Mouse (Mus musculus) liver, postnatal 0 days (tissue): Measurements from ENCODE around the gene Gpc6. TPM values are rescaled to one million over a fixed set of nuclear protein-coding genes. Genes with fewer than 3 reads are reported as not detected.

Experiments used
- ATAC-seq: fragments of 200-750 bp; cut with Nextera tagmentation; 2 replicates; pipeline ENCODE4 v1.8.0; 2017; ENCODE audit warnings: mild to moderate bottlenecking, moderate library complexity
- DNase-seq: peaks from one replicate; pipeline ENCODE4 v3.0.0-alpha.2; 2016
- H3K27ac ChIP-seq: fragments of 300-500 bp; sonication (generic); 2 replicates; pipeline ENCODE4 v1.5.1; 2014; ENCODE audit warnings: antibody characterized with exemption, moderate library complexity, mild to moderate bottlenecking, low read depth
- H3K27me3 ChIP-seq: fragments of 300-500 bp; sonication (generic); 2 replicates; pipeline ENCODE4 v1.6.1; 2014; ENCODE audit warnings: low read length, control low read depth, mixed read lengths; ENCODE audit not compliant: insufficient read depth
- H3K36me3 ChIP-seq: fragments of 300-500 bp; sonication (generic); replicated peaks from 2 replicates; pipeline ENCODE4 v1.6.1; 2014; ENCODE audit warnings: mild to moderate bottlenecking, control low read depth, low read length, moderate library complexity, mixed read lengths; ENCODE audit not compliant: insufficient read depth
- H3K4me1 ChIP-seq: fragments of 300-500 bp; sonication (generic); 2 replicates; pipeline ENCODE4 v1.6.1; 2014; ENCODE audit warnings: antibody characterized with exemption, mild to moderate bottlenecking, control low read depth; ENCODE audit not compliant: insufficient read depth
- H3K4me2 ChIP-seq: fragments of 300-500 bp; sonication (generic); 2 replicates; pipeline ENCODE4 v1.6.1; 2014; ENCODE audit warnings: low read depth, mild to moderate bottlenecking, low read length, moderate library complexity, mixed read lengths
- H3K4me3 ChIP-seq: fragments of 300-500 bp; sonication (generic); 2 replicates; pipeline ENCODE4 v1.5.1; 2014; ENCODE audit warnings: low read depth, low read length
- H3K9ac ChIP-seq: fragments of 300-500 bp; sonication (generic); replicated peaks from 2 replicates; pipeline ENCODE4 v1.6.1; 2014; ENCODE audit warnings: mild to moderate bottlenecking, moderate library complexity
- H3K9me3 ChIP-seq: fragments of 300-500 bp; sonication (generic); 2 replicates; pipeline ENCODE4 v1.6.1; 2016; ENCODE audit warnings: mild to moderate bottlenecking, control low read depth, low read length, mixed read lengths
- CTCF ChIP-seq: sonication (generic); IDR thresholded peaks from 2 replicates; pipeline ENCODE4 v1.5.1; 2016; ENCODE audit warnings: antibody characterized with exemption, low read depth
- EP300 ChIP-seq: IDR thresholded peaks from 2 replicates; pipeline ENCODE4 v1.6.1; 2016; ENCODE audit warnings: antibody characterized with exemption, low read depth, mild to moderate bottlenecking
- WGBS: fragments of 180-500 bp; shearing (Covaris S2); extraction: QIAGEN DNeasy Blood & Tissue Kit; methylation state at CpG from one replicate; pipeline ENCODE4 v1.1.7; 2014; ENCODE audit not compliant: insufficient replicate concordance; 5-methylcytosine and 5-hydroxymethylcytosine counted together
- polyA plus RNA-seq: library from polyadenylated mRNA; unstranded; fragments of >200 nt; fragmentation: Nextera tagmentation; extraction: Ambion mirVana; gene quantifications from 2 replicates; pipeline ENCODE4 v1.2.1, GENCODE M21; 2015

Gene Gpc6
- polyA plus RNA-seq, 1 experiment from 2014 or later, result 4.8 TPM

DNA sequence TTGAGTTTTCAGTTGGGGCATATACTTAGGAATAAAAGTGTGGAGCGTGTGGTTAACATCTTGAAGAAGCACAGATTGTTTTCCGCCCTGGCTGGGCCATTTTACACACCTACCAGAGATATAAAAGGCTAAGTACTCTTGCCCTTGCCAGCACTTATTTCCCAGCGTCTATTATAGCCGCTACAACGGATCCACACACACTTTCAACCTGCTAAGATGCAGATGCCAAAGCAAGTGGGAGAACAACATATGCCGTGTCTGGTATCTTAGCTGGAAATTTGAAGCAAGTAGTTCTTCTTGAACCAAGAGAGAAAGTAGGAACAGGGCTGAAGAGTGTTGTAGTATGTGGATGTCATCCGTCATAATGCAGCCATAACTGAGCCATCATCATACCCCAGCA, 843.6 kb downstream of the Gpc6 start:
- WGBS, result 86% methylated on average over 7 of the region's 7 CpGs
- ATAC-seq (no peak), DNase-seq (no peak)
- Histone ChIP-seq H3K9ac (no peak overlapping the region), H3K4me1 (no peaks in the 10 kb centered on the region), H3K27me3 (no peaks in the 10 kb centered on the region), H3K36me3 (no peaks in the 10 kb centered on the region), H3K4me2 (no peak overlapping the region), H3K27ac (no peak overlapping the region), H3K9me3 (no peaks in the 10 kb centered on the region), H3K4me3 (no peak overlapping the region)
- TF ChIP-seq CTCF (no peak), EP300 (no peak)

- Histone ChIP-seq H3K4me3 (no peak overlapping the region), H3K27ac (no peak overlapping the region), H3K4me1 (no peaks in the 10 kb centered on the region), H3K36me3 (no peaks in the 10 kb centered on the region), H3K9ac (no peak overlapping the region), H3K9me3 (no peaks in the 10 kb centered on the region), H3K27me3 (no peaks in the 10 kb centered on the region), H3K4me2 (no peak overlapping the region)
- DNase-seq (no peak), ATAC-seq (no peak)
- WGBS, result 73% methylated on average over 2 of the region's 2 CpGs
- TF ChIP-seq EP300, result no peak
- no peak for TF ChIP-seq CTCF
These were observed 848.3 kb downstream of the Gpc6 start for GRCm38 (mm10) chr14:117773373-117773772.

- no peaks in the 10 kb centered on the region for H3K36me3 ChIP-seq
- no peak overlapping the region for H3K4me3 ChIP-seq
- 87% methylated on average over 13 of the region's 13 CpGs for WGBS
- H3K9me3 ChIP-seq, result no peaks in the 10 kb centered on the region
- no peaks in the 10 kb centered on the region for H3K4me1 ChIP-seq
- no peak overlapping the region for H3K9ac ChIP-seq
- H3K27ac ChIP-seq, result no peak overlapping the region
- H3K4me2 ChIP-seq, result no peak overlapping the region
- no peak for ATAC-seq
- no peak for TF ChIP-seq CTCF
- TF ChIP-seq EP300, result no peak
- no peaks in the 10 kb centered on the region for H3K27me3 ChIP-seq
- DNase-seq, result no peak
These were observed 852.9 kb downstream of the Gpc6 start for GRCm38 (mm10) chr14:117777866-117778500.

DNA sequence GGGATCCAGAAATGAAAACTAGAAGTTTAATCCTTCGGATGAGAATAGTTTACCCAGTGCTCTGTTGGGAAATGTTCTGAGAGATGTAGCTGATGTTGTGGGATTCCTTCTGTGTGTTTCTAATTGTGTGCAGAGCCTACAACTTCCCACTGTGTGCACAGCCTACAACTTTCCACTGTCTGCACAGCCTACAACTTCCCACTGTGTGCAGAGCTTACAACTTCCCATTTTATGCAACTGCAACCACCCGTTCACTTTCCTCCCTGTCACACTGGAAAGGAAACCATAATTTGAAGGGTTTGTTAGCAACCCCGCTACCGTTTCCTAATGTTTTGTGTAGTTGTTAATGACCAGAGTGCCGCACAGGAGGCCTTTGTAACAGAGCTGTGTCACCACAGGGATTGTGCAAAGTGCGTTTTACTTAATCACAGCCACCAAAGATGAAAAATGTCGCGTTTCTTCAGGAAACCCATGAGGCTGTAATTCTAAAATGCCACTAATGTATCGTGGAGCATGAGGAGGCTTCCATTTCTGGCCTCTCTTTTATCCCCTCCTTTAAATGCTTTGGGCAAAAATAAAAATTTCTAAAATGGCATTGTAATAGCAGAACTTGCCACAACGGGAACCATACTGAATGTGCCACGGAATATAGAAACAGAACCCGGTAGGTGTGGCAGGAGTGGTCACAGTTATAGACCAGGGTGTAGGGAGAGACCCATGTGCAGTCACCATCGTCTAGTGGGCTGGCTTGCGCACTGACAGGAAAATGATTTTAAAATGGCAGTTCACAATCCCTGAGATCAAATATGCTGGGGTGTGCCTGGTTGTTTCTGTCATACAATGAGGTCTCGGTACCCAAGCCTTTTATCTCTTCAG, 853.7 kb downstream of the Gpc6 start:
- Histone ChIP-seq H3K4me2 (no peak overlapping the region; the same call in 1 of the 2 replicates), H3K36me3 (no peaks in the 10 kb centered on the region), H3K9ac (no peak overlapping the region), H3K9me3 (no peaks in the 10 kb centered on the region), H3K27me3 (no peaks in the 10 kb centered on the region), H3K4me1 (no peaks in the 10 kb centered on the region), H3K27ac (peak overlapping the region; percentile 44), H3K4me3 (no peak overlapping the region)
- peak; percentile 18 for DNase-seq
- 43% methylated on average over 15 of the region's 15 CpGs for WGBS
- TF ChIP-seq CTCF, result no peak
- TF ChIP-seq EP300, result no peak
- ATAC-seq, result peak; percentile 79

DNA sequence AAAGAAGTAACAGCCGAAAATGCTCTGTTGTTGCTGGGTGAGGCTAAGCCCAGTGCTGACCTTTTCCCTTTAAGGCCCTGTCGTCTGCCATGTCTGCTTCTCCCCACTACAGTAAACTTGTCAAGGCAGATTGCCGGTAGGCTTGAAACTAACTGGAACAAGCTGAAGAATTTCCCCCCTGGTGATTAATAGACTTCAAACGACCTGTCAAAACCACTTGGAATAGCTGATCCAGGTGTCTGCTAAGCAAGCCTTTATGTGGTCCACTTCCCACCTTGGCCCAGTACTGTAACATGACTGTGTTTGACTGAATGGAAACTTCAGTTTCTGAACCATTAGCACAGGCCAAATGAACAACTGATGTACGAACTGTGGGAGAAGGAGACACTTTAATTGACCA, 856.6 kb downstream of the Gpc6 start:
- no peak for TF ChIP-seq CTCF
- no peak for TF ChIP-seq EP300
- DNase-seq, result no peak
- no peaks in the 10 kb centered on the region for H3K36me3 ChIP-seq
- no peak overlapping the region for H3K27ac ChIP-seq
- H3K27me3 ChIP-seq, result no peaks in the 10 kb centered on the region
- H3K4me1 ChIP-seq, result no peaks in the 10 kb centered on the region
- H3K4me2 ChIP-seq, result no peak overlapping the region
- 68% methylated on average over 5 of the region's 5 CpGs for WGBS
- no peaks in the 10 kb centered on the region for H3K9me3 ChIP-seq
- no peak overlapping the region for H3K4me3 ChIP-seq
- H3K9ac ChIP-seq, result no peak overlapping the region
- no peak for ATAC-seq

GRCm38 (mm10) chr14:117783671-117784262, 858.7 kb downstream of the Gpc6 start:
- Histone ChIP-seq H3K27me3 (no peaks in the 10 kb centered on the region), H3K4me3 (no peak overlapping the region), H3K36me3 (no peaks in the 10 kb centered on the region), H3K9me3 (no peaks in the 10 kb centered on the region), H3K4me2 (no peak overlapping the region), H3K4me1 (no peaks in the 10 kb centered on the region), H3K9ac (no peak overlapping the region), H3K27ac (no peak overlapping the region)
- TF ChIP-seq EP300 (no peak), CTCF (no peak)
- no peak for DNase-seq
- WGBS, result 77% methylated on average over 8 of the region's 8 CpGs
- no peak for ATAC-seq
